ENCODE assay signal across 11 mouse cellular contexts in the genomic region with DNA sequence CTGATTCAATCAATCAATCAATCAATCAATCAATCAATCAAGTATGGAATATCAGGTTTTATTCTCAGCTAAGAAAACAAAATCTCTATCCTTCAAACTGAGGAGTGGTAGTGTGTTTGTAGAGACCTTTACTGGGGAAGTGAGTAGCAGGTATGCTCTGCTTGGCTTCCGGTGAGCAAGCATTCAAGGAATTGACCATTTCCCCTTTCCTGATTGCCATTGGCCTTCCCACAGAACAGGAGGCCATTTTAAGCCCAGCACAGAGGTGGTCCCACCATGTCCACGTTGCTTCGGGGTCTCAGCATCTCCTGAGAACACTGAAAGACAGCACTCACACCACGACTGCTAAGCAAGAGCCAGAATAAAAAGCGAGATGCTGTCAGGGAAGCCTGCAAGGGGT.
A peak's percentile ranks its signal among the peaks of the same experiment; 100 is the strongest.
DNase-seq lines count a peak whose midpoint lies in the region; ATAC-seq lines count a peak whose summit lies in the region.
"Had no signal": no experiment of that assay in that cellular context is flagged by ENCODE, and none has a peak within 500 bp of the region (broad histone marks: within the 10 kb centered on the region; RNA-seq: fewer than 3 reads in every experiment).

No protein-coding gene starts in this region.

- peak overlapping the region; percentile 10; the same call in 1 of the 2 replicates for H3K27ac ChIP-seq in hindbrain, embryonic 13.5 days
- no peak overlapping the region for H3K27ac ChIP-seq in hindbrain, embryonic 10.5 days
- no peak overlapping the region for H3K27ac ChIP-seq in midbrain, embryonic 14.5 days (replicated peaks; ENCODE audit: low read depth, low read length)
- no peak overlapping the region for H3K27ac ChIP-seq in midbrain, embryonic 16.5 days (ENCODE audit: low read length)
- 0 out of 2 replicates have a peak overlapping the region, but pooled peaks have one; percentile 33 for H3K27ac ChIP-seq in limb, embryonic 13.5 days
- peak overlapping the region; percentile 31; the same call in 1 of the 2 replicates for H3K27ac ChIP-seq in stomach, embryonic 16.5 days (ENCODE audit: low read length)
- H3K27ac ChIP-seq: embryonic facial prominence, embryonic 15.5 days had no signal

- H3K4me1 ChIP-seq in hindbrain, embryonic 13.5 days (replicated peaks), result peaks cover 16% of the 10 kb centered on the region; the same call in 1 of the 2 replicates
- H3K4me1 ChIP-seq in hindbrain, embryonic 10.5 days (replicated peaks), result 0 out of 2 replicates have a peak, but pooled peaks cover 10% of the 10 kb centered on the region
- H3K4me1 ChIP-seq in midbrain, embryonic 14.5 days (ENCODE audit: control insufficient read depth, insufficient read depth, low read length), result no peaks in the 10 kb centered on the region
- H3K4me1 ChIP-seq in midbrain, embryonic 16.5 days (ENCODE audit: control insufficient read depth, insufficient read depth, low read length), result 0 out of 2 replicates have a peak, but pooled peaks cover 6% of the 10 kb centered on the region
- H3K4me1 ChIP-seq in limb, embryonic 13.5 days, result peaks cover 16% of the 10 kb centered on the region
- peaks cover 8% of the 10 kb centered on the region; the same call in 1 of the 2 replicates for H3K4me1 ChIP-seq in stomach, embryonic 16.5 days (ENCODE audit: control insufficient read depth, insufficient read depth, low read length)

- no peak for DNase-seq in hindbrain, embryonic 10.5 days (ENCODE audit: low spot score)
- no peak for DNase-seq in midbrain, embryonic 14.5 days
- DNase-seq in MN1 (ENCODE audit: low spot score), result no peak
- DNase-seq: adrenal gland, adult 8-10 months; cerebellum, adult 18-20 months; kidney, adult 9 months had no signal

- H3K9ac ChIP-seq in hindbrain, embryonic 13.5 days, result no peak overlapping the region
- no peak overlapping the region for H3K9ac ChIP-seq in midbrain, embryonic 14.5 days (replicated peaks; ENCODE audit: low read length)
- H3K9ac ChIP-seq in midbrain, embryonic 16.5 days (ENCODE audit: low read depth, low read length), result no peak overlapping the region
- no peak overlapping the region for H3K9ac ChIP-seq in limb, embryonic 13.5 days
- H3K9ac ChIP-seq in stomach, embryonic 16.5 days (ENCODE audit: low read length), result no peak overlapping the region
- H3K9ac ChIP-seq: embryonic facial prominence, embryonic 15.5 days had no signal

- WGBS in hindbrain, embryonic 13.5 days, result 58% methylated on average over 5 of the region's 5 CpGs
- WGBS in hindbrain, embryonic 10.5 days, result 55% methylated on average over 5 of the region's 5 CpGs
- 81% methylated on average over 5 of the region's 5 CpGs for WGBS in midbrain, embryonic 14.5 days
- 66% methylated on average over 5 of the region's 5 CpGs for WGBS in midbrain, embryonic 16.5 days
- 44% methylated on average over 5 of the region's 5 CpGs for WGBS in limb, embryonic 13.5 days
- 14% methylated on average over 5 of the region's 5 CpGs for WGBS in stomach, embryonic 16.5 days

- H3K27me3 ChIP-seq in hindbrain, embryonic 13.5 days, result no peaks in the 10 kb centered on the region
- no peaks in the 10 kb centered on the region for H3K27me3 ChIP-seq in hindbrain, embryonic 10.5 days (ENCODE audit: insufficient read depth, poor library complexity, severe bottlenecking)
- no peaks in the 10 kb centered on the region for H3K27me3 ChIP-seq in midbrain, embryonic 14.5 days (ENCODE audit: control insufficient read depth, insufficient read depth, low read length)
- no peaks in the 10 kb centered on the region for H3K27me3 ChIP-seq in midbrain, embryonic 16.5 days (ENCODE audit: control insufficient read depth, insufficient read depth, low read depth, low read length)
- H3K27me3 ChIP-seq in limb, embryonic 13.5 days, result no peaks in the 10 kb centered on the region
- H3K27me3 ChIP-seq in stomach, embryonic 16.5 days (ENCODE audit: control insufficient read depth, insufficient read depth, low read length), result no peaks in the 10 kb centered on the region

- no peak overlapping the region for H3K4me2 ChIP-seq in hindbrain, embryonic 13.5 days
- H3K4me2 ChIP-seq in midbrain, embryonic 14.5 days (ENCODE audit: low read length), result 0 out of 2 replicates have a peak overlapping the region, but pooled peaks have one; percentile 15
- H3K4me2 ChIP-seq in midbrain, embryonic 16.5 days (ENCODE audit: low read length), result no peak overlapping the region
- peak overlapping the region; percentile 36 for H3K4me2 ChIP-seq in limb, embryonic 13.5 days (replicated peaks)
- H3K4me2 ChIP-seq in stomach, embryonic 16.5 days (ENCODE audit: low read depth, low read length), result peak overlapping the region; percentile 41

- no peak for ATAC-seq in hindbrain, embryonic 13.5 days (ENCODE audit: low FRiP score)
- ATAC-seq in midbrain, embryonic 14.5 days (ENCODE audit: low FRiP score, low TSS enrichment), result no peak
- ATAC-seq in midbrain, embryonic 16.5 days, result no peak
- no peak for ATAC-seq in limb, embryonic 13.5 days (ENCODE audit: low FRiP score, low read depth)
- ATAC-seq in stomach, embryonic 16.5 days (ENCODE audit: insufficient read depth, low FRiP score), result no peak

- H3K4me3 ChIP-seq in hindbrain, embryonic 13.5 days, result no peak overlapping the region
- H3K4me3 ChIP-seq in hindbrain, embryonic 10.5 days, result no peak overlapping the region
- H3K4me3 ChIP-seq in midbrain, embryonic 14.5 days (replicated peaks; ENCODE audit: low read depth, low read length), result no peak overlapping the region
- no peak overlapping the region for H3K4me3 ChIP-seq in midbrain, embryonic 16.5 days (ENCODE audit: low read depth, low read length)
- no peak overlapping the region for H3K4me3 ChIP-seq in limb, embryonic 13.5 days
- no peak overlapping the region for H3K4me3 ChIP-seq in stomach, embryonic 16.5 days (replicated peaks; ENCODE audit: low read length)
- H3K4me3 ChIP-seq: embryonic facial prominence, embryonic 15.5 days had no signal

- no peaks in the 10 kb centered on the region for H3K9me3 ChIP-seq in hindbrain, embryonic 13.5 days
- H3K9me3 ChIP-seq in hindbrain, embryonic 10.5 days, result no peaks in the 10 kb centered on the region
- no peaks in the 10 kb centered on the region for H3K9me3 ChIP-seq in midbrain, embryonic 14.5 days (ENCODE audit: control insufficient read depth, low read length)
- no peaks in the 10 kb centered on the region for H3K9me3 ChIP-seq in midbrain, embryonic 16.5 days (replicated peaks; ENCODE audit: control insufficient read depth, low read length, poor library complexity, severe bottlenecking)
- H3K9me3 ChIP-seq in limb, embryonic 13.5 days, result no peaks in the 10 kb centered on the region
- no peaks in the 10 kb centered on the region for H3K9me3 ChIP-seq in stomach, embryonic 16.5 days (replicated peaks; ENCODE audit: control insufficient read depth, low read length)
- H3K9me3 ChIP-seq: embryonic facial prominence, embryonic 15.5 days had no signal

- H3K36me3 ChIP-seq in hindbrain, embryonic 13.5 days, result no peaks in the 10 kb centered on the region
- H3K36me3 ChIP-seq in hindbrain, embryonic 10.5 days, result no peaks in the 10 kb centered on the region
- H3K36me3 ChIP-seq in midbrain, embryonic 14.5 days (ENCODE audit: control insufficient read depth, insufficient read depth, low read length), result no peaks in the 10 kb centered on the region
- H3K36me3 ChIP-seq in midbrain, embryonic 16.5 days (ENCODE audit: control insufficient read depth, insufficient read depth, low read length), result no peaks in the 10 kb centered on the region
- no peaks in the 10 kb centered on the region for H3K36me3 ChIP-seq in limb, embryonic 13.5 days
- no peaks in the 10 kb centered on the region for H3K36me3 ChIP-seq in stomach, embryonic 16.5 days (ENCODE audit: control insufficient read depth, insufficient read depth, low read length)
- H3K36me3 ChIP-seq: embryonic facial prominence, embryonic 15.5 days had no signal

Comparison
In these comparisons a context has a peak if more than half of its experiments do, and no peak if none do; other contexts are left out.
1. H3K27ac ChIP-seq: peak in hindbrain, embryonic 13.5 days (single experiment), limb, embryonic 13.5 days (single experiment) and stomach, embryonic 16.5 days (single experiment); none in hindbrain, embryonic 10.5 days (single experiment), midbrain, embryonic 14.5 days (single experiment) and midbrain, embryonic 16.5 days (single experiment).
2. H3K4me2 ChIP-seq: peak in midbrain, embryonic 14.5 days (single experiment), limb, embryonic 13.5 days (single experiment) and stomach, embryonic 16.5 days (single experiment); none in hindbrain, embryonic 13.5 days (single experiment) and midbrain, embryonic 16.5 days (single experiment).